In the genomic region with DNA sequence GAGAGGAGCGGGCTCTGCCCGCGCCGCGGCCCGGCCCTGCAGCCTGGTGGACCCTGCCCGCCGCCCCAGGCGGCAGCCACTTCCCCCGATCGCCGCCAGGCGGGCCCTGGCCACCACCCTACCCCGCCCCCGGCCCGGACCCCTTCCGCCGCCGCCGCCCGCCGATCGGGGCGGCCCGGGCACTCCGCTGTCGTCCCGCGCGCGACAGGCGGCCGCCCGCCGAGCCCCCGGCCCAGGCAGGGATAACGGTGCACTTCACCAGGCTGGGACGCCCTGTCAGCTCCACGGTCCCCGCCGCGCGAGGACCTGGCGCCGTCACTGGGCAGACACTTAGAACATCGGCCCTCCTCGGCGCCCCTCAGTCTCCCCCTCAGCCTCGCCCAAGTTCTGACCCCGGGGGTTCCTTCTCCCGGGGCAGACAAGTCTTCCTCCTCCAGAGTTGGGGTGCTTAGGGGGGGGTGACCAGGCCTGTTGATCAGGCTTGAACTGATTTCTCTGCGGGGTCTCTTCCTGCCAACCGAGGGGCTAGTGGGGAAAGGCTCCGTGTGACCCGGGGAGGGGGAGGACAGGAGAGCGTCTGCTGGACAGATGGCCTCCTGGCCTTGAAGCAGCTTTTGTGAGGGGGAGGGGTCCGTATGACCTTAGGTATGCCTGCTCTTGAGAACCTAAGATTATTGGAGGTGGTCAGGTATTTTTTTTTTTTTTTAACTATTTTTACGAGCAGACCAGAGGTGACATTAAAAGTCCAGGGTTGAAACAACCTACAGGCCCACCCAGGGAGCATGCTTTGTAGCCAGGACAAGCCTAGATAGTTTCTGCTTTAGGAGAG, we compare ENCODE assay signal across 7 mouse cellular contexts. TPM values are rescaled to one million over a fixed set of nuclear protein-coding genes. Genes with fewer than 3 reads are reported as not detected.
DNase-seq lines count a peak whose midpoint lies in the region; ATAC-seq and TF ChIP-seq lines count a peak whose summit lies in the region.

No protein-coding gene starts in this region.

- peaks cover 14% of the 10 kb centered on the region for H3K4me1 ChIP-seq in thymus, adult 2 months (replicated peaks; ENCODE audit: control insufficient read depth, insufficient read depth, low read length)
- H3K4me1 ChIP-seq in forebrain, embryonic 15.5 days = peaks cover 36% of the 10 kb centered on the region
- peaks cover 33% of the 10 kb centered on the region for H3K4me1 ChIP-seq in intestine, embryonic 15.5 days (replicated peaks)
- H3K4me1 ChIP-seq in stomach, embryonic 15.5 days = peaks cover 10% of the 10 kb centered on the region; the same call in 1 of the 2 replicates

- no peaks in the 10 kb centered on the region for H3K27me3 ChIP-seq in thymus, adult 2 months (ENCODE audit: control insufficient read depth, insufficient read depth, low read length)
- H3K27me3 ChIP-seq in forebrain, embryonic 15.5 days = no peaks in the 10 kb centered on the region
- no peaks in the 10 kb centered on the region for H3K27me3 ChIP-seq in intestine, embryonic 15.5 days (replicated peaks)
- H3K27me3 ChIP-seq in stomach, embryonic 15.5 days (replicated peaks) = no peaks in the 10 kb centered on the region

- peak; percentile 57; the same call in 1 of the 2 replicates for TF ChIP-seq CTCF in thymus, adult 2 months (IDR thresholded peaks at IDR 0.05; ENCODE audit: borderline replicate concordance, control insufficient read depth, extremely low read depth, insufficient read depth, low read length, poor library complexity)

- DNase-seq in thymus, adult 2 months = no peak
- DNase-seq in thymus, postnatal 14 days = no peak
- DNase-seq in cerebellum, adult 11 months = peak; percentile 43

- peak overlapping the region; percentile 94 for H3K4me3 ChIP-seq in thymus, adult 2 months (ENCODE audit: control insufficient read depth, insufficient read depth, low read length)
- peak overlapping the region; percentile 67 for H3K4me3 ChIP-seq in forebrain, embryonic 15.5 days
- peak overlapping the region; percentile 92 for H3K4me3 ChIP-seq in intestine, embryonic 15.5 days (replicated peaks)
- peak overlapping the region; percentile 85 for H3K4me3 ChIP-seq in stomach, embryonic 15.5 days (replicated peaks)

- peak overlapping the region; percentile 76 for H3K4me2 ChIP-seq in forebrain, embryonic 15.5 days (replicated peaks)
- H3K4me2 ChIP-seq in intestine, embryonic 15.5 days (replicated peaks) = peak overlapping the region; percentile 83
- H3K4me2 ChIP-seq in stomach, embryonic 15.5 days = peak overlapping the region; percentile 87

- TF ChIP-seq POLR2A in thymus, adult 2 months (IDR thresholded peaks at IDR 0.05; ENCODE audit: control insufficient read depth, extremely low read depth, insufficient read depth, low read length, poor library complexity) = no peak

- peak; percentile 87 for ATAC-seq in forebrain, embryonic 15.5 days (replicated peaks)
- ATAC-seq in intestine, embryonic 15.5 days = peak; percentile 88
- ATAC-seq in megakaryocyte, adult 5-6 weeks (ENCODE audit: poor library complexity, severe bottlenecking) = peak; percentile 59
- peak; percentile 79 for ATAC-seq in stomach, embryonic 15.5 days (ENCODE audit: insufficient read depth, low FRiP score, low read depth)

- WGBS in thymus, adult 2 months = 1% methylated on average over 58 of the region's 58 CpGs
- WGBS in forebrain, embryonic 15.5 days = under 1% methylated on average over 55 of the region's 58 CpGs
- under 1% methylated on average over 58 of the region's 58 CpGs for WGBS in intestine, embryonic 15.5 days
- WGBS in stomach, embryonic 15.5 days = under 1% methylated on average over 52 of the region's 58 CpGs

- peak overlapping the region; percentile 14; the same call in 1 of the 2 replicates for H3K27ac ChIP-seq in thymus, adult 2 months (ENCODE audit: control insufficient read depth, insufficient read depth, low read length)
- peak overlapping the region; percentile 89 for H3K27ac ChIP-seq in forebrain, embryonic 15.5 days (replicated peaks)
- H3K27ac ChIP-seq in intestine, embryonic 15.5 days = peak overlapping the region; percentile 97
- peak overlapping the region; percentile 94 for H3K27ac ChIP-seq in stomach, embryonic 15.5 days

- H3K9me3 ChIP-seq in forebrain, embryonic 15.5 days = no peaks in the 10 kb centered on the region
- H3K9me3 ChIP-seq in intestine, embryonic 15.5 days = no peaks in the 10 kb centered on the region
- no peaks in the 10 kb centered on the region for H3K9me3 ChIP-seq in stomach, embryonic 15.5 days

- H3K9ac ChIP-seq in forebrain, embryonic 15.5 days (replicated peaks) = peak overlapping the region; percentile 91
- H3K9ac ChIP-seq in intestine, embryonic 15.5 days = peak overlapping the region; percentile 97
- H3K9ac ChIP-seq in stomach, embryonic 15.5 days = peak overlapping the region; percentile 98

- no peaks in the 10 kb centered on the region for H3K36me3 ChIP-seq in thymus, adult 2 months (ENCODE audit: control insufficient read depth, insufficient read depth, low read length)
- no peaks in the 10 kb centered on the region for H3K36me3 ChIP-seq in forebrain, embryonic 15.5 days
- H3K36me3 ChIP-seq in intestine, embryonic 15.5 days = no peaks in the 10 kb centered on the region
- no peaks in the 10 kb centered on the region for H3K36me3 ChIP-seq in stomach, embryonic 15.5 days

RNA-seq across cellular contexts. Expression of a gene that starts 0.6 kb away (rescaled TPM):
- 45.0 and 46.2 TPM in 2 replicates for polyA plus RNA-seq in thymus, adult 2 months (2012; rRNA removed)
- 8.3 and 9.8 TPM in 2 replicates for polyA plus RNA-seq in forebrain, embryonic 15.5 days (2015; fragmentation: Nextera tagmentation; extraction: Ambion mirVana)
- 9.8 and 10.7 TPM in 2 replicates for polyA plus RNA-seq in intestine, embryonic 15.5 days (2015; fragmentation: Nextera tagmentation; extraction: Ambion mirVana)
- total RNA-seq in megakaryocyte, adult 5-6 weeks (2015) = 23.2 and 26.6 TPM in 2 replicates
- 19.6 and 26.5 TPM in 2 replicates for total RNA-seq in megakaryocyte, adult 5-6 weeks (2017)
- polyA plus RNA-seq in stomach, embryonic 15.5 days (2015; fragmentation: Nextera tagmentation; extraction: Ambion mirVana) = 9.9 and 13.9 TPM in 2 replicates

RNA-seq across cellular contexts. Expression of a gene that starts 46.5 kb away (rescaled TPM):
- 92.1 and 107 TPM in 2 replicates for polyA plus RNA-seq in thymus, adult 2 months (2012; rRNA removed)
- 149 and 157 TPM in 2 replicates for polyA plus RNA-seq in forebrain, embryonic 15.5 days (2015; fragmentation: Nextera tagmentation; extraction: Ambion mirVana)
- 246 and 254 TPM in 2 replicates for polyA plus RNA-seq in intestine, embryonic 15.5 days (2015; fragmentation: Nextera tagmentation; extraction: Ambion mirVana)
- total RNA-seq in megakaryocyte, adult 5-6 weeks (2015) = 139 and 169 TPM in 2 replicates
- total RNA-seq in megakaryocyte, adult 5-6 weeks (2017) = 344 and 355 TPM in 2 replicates
- polyA plus RNA-seq in stomach, embryonic 15.5 days (2015; fragmentation: Nextera tagmentation; extraction: Ambion mirVana) = 256 and 258 TPM in 2 replicates

Comparison
In these comparisons a context has a peak if more than half of its experiments do, and no peak if none do; other contexts are left out.
1. H3K27ac ChIP-seq: peak in every context shown above with its lines; median percentile 97 in intestine, embryonic 15.5 days; 94 in stomach, embryonic 15.5 days; 89 in forebrain, embryonic 15.5 days; 14 in thymus, adult 2 months.